Mouse (Mus musculus) ES-Bruce4 (cell line): Measurements from ENCODE around the gene Ccnb1. TPM values are rescaled to one million over a fixed set of nuclear protein-coding genes. Genes with fewer than 3 reads are reported as not detected.
A peak's percentile ranks its signal among the peaks of the same experiment; 100 is the strongest.

Experiments
- H3K27ac ChIP-seq: 2 replicates; pipeline ENCODE4 v1.5.1; 2012; ENCODE audit warnings: low read length, inconsistent platforms; ENCODE audit not compliant: insufficient read depth
- H3K27me3 ChIP-seq: 2 replicates; pipeline ENCODE4 v1.6.1; 2012; ENCODE audit warnings: mild to moderate bottlenecking, low read length, inconsistent platforms; ENCODE audit not compliant: control insufficient read depth, poor library complexity, insufficient read depth, severe bottlenecking
- H3K36me3 ChIP-seq: 2 replicates; pipeline ENCODE4 v1.6.1; 2012; ENCODE audit warnings: inconsistent platforms, mild to moderate bottlenecking, low read length, moderate library complexity; ENCODE audit not compliant: control insufficient read depth, poor library complexity, insufficient read depth, severe bottlenecking
- H3K4me1 ChIP-seq: one replicate; pipeline ENCODE4 v1.8.1; 2011; ENCODE audit warnings: low read length; ENCODE audit not compliant: control insufficient read depth, insufficient read depth
- H3K4me3 ChIP-seq: 2 replicates; pipeline ENCODE4 v1.5.1; 2011; ENCODE audit warnings: low read depth, mild to moderate bottlenecking, low read length
- H3K9ac ChIP-seq: 2 replicates; pipeline ENCODE4 v1.6.1; 2012; ENCODE audit warnings: low read depth, mild to moderate bottlenecking, inconsistent platforms; ENCODE audit not compliant: poor library complexity, severe bottlenecking
- H3K9me3 ChIP-seq: replicated peaks from 2 replicates; pipeline ENCODE4 v1.6.1; 2012; ENCODE audit warnings: mild to moderate bottlenecking, low read length, inconsistent platforms; ENCODE audit not compliant: control insufficient read depth, poor library complexity, insufficient read depth, severe bottlenecking
- CTCF ChIP-seq: IDR thresholded peaks from one replicate; pipeline ENCODE4 v1.8.1; 2011; ENCODE audit warnings: low read depth, low read length
- EP300 ChIP-seq: IDR thresholded peaks from 2 replicates; pipeline ENCODE4 v1.6.1; 2011; ENCODE audit warnings: low read depth, low read length; ENCODE audit not compliant: insufficient read depth
- POLR2A ChIP-seq: IDR thresholded peaks from one replicate; pipeline ENCODE4 v1.8.1; 2011; ENCODE audit warnings: low read length; ENCODE audit not compliant: insufficient read depth
- polyA plus RNA-seq: library from polyadenylated mRNA; stranded (reverse); fragments of >200 nt; gene quantifications from 2 replicates; pipeline ENCODE4 v1.2.4, GENCODE M21; 2011; ENCODE audit warnings: low read depth; ENCODE audit not compliant: missing spikeins, insufficient read depth, insufficient read length

Gene Ccnb1
- polyA plus RNA-seq, 1 experiment, result 669 TPM

GRCm38 (mm10) chr13:100776710-100777109 is 9.7 kb downstream of the Ccnb1 start:
- Histone ChIP-seq H3K27ac (peak overlapping the region; percentile 39; the same call in 1 of the 2 replicates), H3K9me3 (no peaks in the 10 kb centered on the region), H3K9ac (no peak overlapping the region), H3K4me1 (no peaks in the 10 kb centered on the region), H3K27me3 (no peaks in the 10 kb centered on the region), H3K36me3 (peaks cover 48% of the 10 kb centered on the region), H3K4me3 (no peak overlapping the region)
- TF ChIP-seq CTCF, result no peak
- no peak for TF ChIP-seq POLR2A
- no peak for TF ChIP-seq EP300

GRCm38 (mm10) chr13:100776056-100776419 is 10.3 kb downstream of the Ccnb1 start:
- no peaks in the 10 kb centered on the region for H3K27me3 ChIP-seq
- H3K4me3 ChIP-seq, result peak overlapping the region; percentile 86; the same call in 1 of the 2 replicates
- peaks cover 45% of the 10 kb centered on the region for H3K36me3 ChIP-seq
- no peak overlapping the region for H3K9ac ChIP-seq
- no peaks in the 10 kb centered on the region for H3K4me1 ChIP-seq
- H3K9me3 ChIP-seq, result no peaks in the 10 kb centered on the region
- H3K27ac ChIP-seq, result no peak overlapping the region
- no peak for TF ChIP-seq EP300

DNA sequence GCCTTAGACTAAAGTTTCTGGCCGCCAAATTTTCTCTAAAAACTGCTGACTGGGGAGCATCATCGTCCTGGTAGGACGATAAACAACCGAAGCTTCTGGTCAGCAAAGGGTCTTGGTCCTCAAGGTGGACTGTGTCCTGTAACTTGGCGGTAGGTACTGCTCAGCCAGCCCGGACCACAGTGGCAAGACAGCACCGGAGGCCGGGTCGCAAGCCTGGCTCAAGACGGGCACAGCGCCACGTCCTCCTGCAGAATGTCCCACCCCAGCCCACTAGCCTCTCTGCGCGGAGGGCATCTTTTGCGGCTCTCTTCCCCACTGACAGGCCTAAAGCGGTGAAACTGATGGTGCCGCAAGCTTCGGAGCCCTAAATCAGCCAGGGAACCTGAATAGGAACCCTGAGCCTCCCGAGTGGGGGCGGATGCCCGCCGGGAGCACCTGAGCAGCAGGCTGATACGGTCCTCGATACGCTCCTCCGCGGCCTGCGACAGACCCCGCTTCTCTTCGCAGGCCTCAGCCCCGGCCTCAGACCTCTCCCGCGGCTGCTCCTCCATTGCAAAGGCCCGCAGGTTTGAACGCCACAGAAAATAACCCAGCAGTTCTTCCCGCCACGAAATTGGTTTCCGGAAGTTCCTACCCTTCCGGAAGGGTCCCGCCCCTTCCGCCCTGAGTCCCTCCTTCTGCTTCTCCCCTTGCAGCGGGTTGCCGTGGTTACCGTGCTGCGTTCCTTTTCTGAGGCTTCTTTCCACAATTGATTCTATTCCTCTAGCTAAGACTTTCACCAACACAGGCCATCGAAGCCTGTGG is 10.9 kb downstream of the Ccnb1 start, which contains the start of gene Cenph:
Gene Cenph (minus strand): TSS at position 648 of the 804 bp plus-strand sequence.
- Histone ChIP-seq H3K36me3 (peaks cover 45% of the 10 kb centered on the region), H3K9ac (peak within 1 kb of the TSS; percentile 64), H3K4me1 (no peaks in the 10 kb centered on the region), H3K9me3 (no peaks in the 10 kb centered on the region), H3K4me3 (peak within 1 kb of the TSS; percentile 86), H3K27me3 (no peaks in the 10 kb centered on the region), H3K27ac (peak within 1 kb of the TSS; percentile 39; the same call in 1 of the 2 replicates)
- TF ChIP-seq POLR2A, result peak; percentile 54
- TF ChIP-seq EP300, result no peak

- Histone ChIP-seq H3K9ac (peak overlapping the region; percentile 64), H3K27ac (no peak overlapping the region), H3K9me3 (no peaks in the 10 kb centered on the region), H3K4me3 (no peak overlapping the region), H3K36me3 (peaks cover 43% of the 10 kb centered on the region), H3K4me1 (no peaks in the 10 kb centered on the region), H3K27me3 (no peaks in the 10 kb centered on the region)
- TF ChIP-seq POLR2A (no peak), CTCF (no peak), EP300 (no peak)
Measured at GRCm38 (mm10) chr13:100774704-100775103, 11.7 kb downstream of the Ccnb1 start.

DNA sequence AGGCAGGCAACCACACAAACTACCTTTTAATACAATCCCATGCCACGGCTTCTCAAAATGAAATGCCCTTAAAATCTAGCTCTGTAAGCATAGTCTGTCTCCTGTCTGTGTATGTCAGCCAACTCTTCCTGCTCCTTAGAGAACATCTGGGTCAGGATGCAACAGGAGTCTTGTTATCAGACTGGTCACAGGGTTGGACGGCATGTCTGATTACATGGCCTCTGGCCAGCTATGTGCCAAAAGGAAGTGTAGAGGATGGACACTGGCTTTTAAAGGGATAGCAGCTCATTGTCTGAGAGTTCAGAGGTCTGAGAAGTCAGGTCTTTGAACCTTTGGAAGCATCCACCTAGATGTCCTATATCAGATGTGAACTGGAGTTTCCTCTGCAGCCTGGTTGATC is 31.0 kb downstream of the Ccnb1 start:
- no peaks in the 10 kb centered on the region; the same call in 1 of the 2 replicates for H3K36me3 ChIP-seq
- H3K9ac ChIP-seq, result no peak overlapping the region
- no peaks in the 10 kb centered on the region for H3K4me1 ChIP-seq
- H3K9me3 ChIP-seq, result no peaks in the 10 kb centered on the region
- TF ChIP-seq EP300 (no peak), CTCF (no peak), POLR2A (no peak)
- no peaks in the 10 kb centered on the region for H3K27me3 ChIP-seq
- no peak overlapping the region for H3K27ac ChIP-seq
- H3K4me3 ChIP-seq, result no peak overlapping the region

GRCm38 (mm10) chr13:100754186-100754585 is 32.2 kb downstream of the Ccnb1 start:
- Histone ChIP-seq H3K9ac (no peak overlapping the region), H3K4me1 (no peaks in the 10 kb centered on the region), H3K4me3 (no peak overlapping the region), H3K9me3 (no peaks in the 10 kb centered on the region), H3K27ac (no peak overlapping the region), H3K36me3 (no peaks in the 10 kb centered on the region), H3K27me3 (no peaks in the 10 kb centered on the region)
- TF ChIP-seq EP300 (no peak), CTCF (no peak), POLR2A (no peak)
